Mouse (Mus musculus): ENCODE measurements around the gene Sema5a.

Sema5a gene

DNA sequence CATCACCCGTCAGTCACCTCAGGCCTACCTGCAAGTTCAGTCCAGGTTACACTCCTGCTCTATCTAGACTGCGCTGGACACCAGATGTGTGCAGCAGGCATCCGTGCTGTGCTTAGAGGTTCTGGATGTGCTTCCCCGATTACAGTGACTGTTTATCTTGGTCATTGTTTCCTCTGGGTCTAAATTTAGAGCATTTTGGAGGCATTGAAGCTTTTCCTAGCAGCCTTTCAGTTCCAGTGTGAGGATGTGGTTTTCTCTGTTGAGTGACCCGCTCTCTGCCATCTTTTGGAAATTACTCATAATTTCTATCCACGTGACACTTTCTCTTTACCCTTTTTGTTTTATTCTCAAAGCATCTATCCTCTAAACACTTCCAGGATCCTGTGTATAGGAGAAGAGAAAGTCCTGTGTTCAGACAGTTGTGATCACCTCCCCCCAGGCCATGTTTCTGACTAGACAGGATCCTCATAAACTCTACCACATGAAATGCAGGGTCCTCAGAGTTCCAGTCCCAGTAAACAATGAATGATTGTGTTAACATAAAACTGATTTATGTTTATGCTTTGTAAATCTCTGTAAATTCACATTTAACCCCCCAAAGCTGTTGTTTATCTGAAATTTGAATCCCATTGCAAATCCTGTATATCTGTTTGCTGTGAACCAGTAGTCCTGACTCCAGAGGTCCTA is 62.1 kb downstream of the Sema5a start:
- no peak for DNase-seq (ENCODE audit: low spot score in 2 of 2)

DNA sequence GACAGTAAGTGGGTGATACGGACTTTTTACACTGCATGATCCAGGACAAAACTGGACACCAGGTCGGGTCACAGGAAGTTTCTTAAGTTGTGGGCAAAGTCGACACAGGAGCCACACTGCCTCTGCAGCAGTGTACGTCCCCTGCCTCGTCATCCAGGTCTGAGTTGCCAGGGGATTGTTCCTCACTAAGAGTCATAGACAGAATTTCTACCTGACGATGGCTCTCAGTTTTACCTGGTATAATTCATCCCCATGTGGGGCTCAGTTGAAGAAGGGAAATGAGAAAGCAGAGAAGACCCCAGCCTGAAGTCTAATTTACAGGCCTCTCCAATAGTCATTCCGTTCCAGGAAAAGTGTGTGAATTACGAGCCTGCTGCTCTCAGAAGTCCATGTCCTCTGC is 66.2 kb downstream of the Sema5a start:
- DNase-seq (ENCODE audit: low spot score in 2 of 2) = no peak

DNA sequence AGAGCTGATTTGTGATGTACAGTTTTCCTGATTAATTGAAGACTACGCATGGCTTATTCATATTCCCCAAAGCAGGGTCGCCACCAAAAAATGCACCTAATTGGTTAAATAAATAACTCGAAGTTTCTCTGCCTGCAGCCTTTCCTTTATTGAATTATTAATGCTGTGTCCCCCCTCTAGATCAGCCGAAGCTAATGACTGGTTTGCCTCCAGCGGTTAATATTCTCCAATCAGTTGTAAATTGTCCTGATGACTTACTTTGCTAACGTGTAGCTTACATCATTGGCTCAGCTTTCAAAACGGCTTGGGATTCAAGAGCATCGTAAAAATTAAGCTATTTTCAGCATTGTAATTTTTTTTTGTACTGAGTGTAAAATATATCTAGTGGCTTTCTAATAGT is 66.7 kb downstream of the Sema5a start:
- no peak for DNase-seq (ENCODE audit: low spot score in 2 of 2)

- no peak for DNase-seq (ENCODE audit: low spot score in 2 of 2)
These were observed 72.5 kb downstream of the Sema5a start for GRCm38 (mm10) chr15:32317074-32317473.

- peak in 1 of 2 experiments; percentile 15 for DNase-seq (ENCODE audit: low spot score in 2 of 2)
These were observed 76.1 kb downstream of the Sema5a start for GRCm38 (mm10) chr15:32320739-32321138.

GRCm38 (mm10) chr15:32322455-32323220 is 78.0 kb downstream of the Sema5a start:
- no peak for DNase-seq (ENCODE audit: low spot score in 2 of 2)

- DNase-seq (ENCODE audit: low spot score in 2 of 2) = no peak
These were observed 78.6 kb downstream of the Sema5a start for GRCm38 (mm10) chr15:32323224-32323623.

DNA sequence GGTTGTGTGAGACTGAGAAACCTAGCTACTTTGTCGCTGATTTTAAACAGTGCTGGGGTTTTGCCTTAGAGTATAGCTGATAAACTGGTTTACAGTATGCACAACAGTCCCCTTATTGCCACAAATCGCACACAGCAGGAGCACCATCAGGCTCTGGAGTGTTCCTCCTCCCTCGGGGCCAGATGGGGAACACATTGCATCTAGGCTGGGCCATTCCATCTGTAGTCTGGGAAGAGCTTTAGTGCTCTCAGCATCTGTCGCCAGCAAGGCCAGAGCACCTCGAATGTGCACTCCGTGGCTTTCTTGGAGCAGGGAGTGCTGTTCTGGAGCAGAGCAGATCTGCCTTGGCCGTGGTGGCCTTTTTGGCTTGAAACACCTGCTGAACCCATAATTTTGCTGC is 79.5 kb downstream of the Sema5a start:
- no peak for DNase-seq (ENCODE audit: low spot score in 2 of 2)

- DNase-seq (ENCODE audit: low spot score in 2 of 2) = no peak
These were observed 83.9 kb downstream of the Sema5a start for GRCm38 (mm10) chr15:32328370-32329004.

DNA sequence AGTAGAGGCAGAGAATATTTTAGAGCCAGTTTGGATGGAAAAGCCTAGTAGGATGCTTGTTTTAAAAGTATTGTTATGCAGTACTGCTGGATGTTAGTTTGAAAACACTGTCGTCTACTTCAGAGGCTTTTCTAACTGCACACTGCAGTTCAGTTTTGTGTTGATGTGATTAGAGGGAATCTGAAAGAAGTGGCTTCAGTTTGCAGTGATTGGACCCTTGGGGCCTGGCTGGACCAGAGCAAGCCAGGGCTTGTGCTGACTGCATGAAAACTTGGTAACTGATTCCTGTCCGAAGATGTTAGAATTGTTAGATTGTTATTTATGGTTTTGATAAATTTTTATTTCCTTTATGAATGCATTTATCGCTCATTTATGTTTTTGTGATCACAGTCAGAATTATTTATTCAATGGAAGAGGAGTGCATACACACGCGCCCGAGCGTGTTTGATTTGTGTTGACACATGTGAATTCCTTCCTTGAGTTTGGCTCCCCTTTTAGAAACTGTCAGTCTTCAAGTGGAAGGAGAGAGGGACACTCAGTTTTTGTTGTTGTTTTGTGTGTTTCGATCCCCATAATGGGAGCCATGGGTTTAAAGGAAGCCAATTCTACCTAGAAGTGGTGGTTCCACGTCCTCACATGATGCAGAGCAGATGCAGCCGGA is 85.2 kb downstream of the Sema5a start:
- no peak for DNase-seq (ENCODE audit: low spot score in 2 of 2)

DNA sequence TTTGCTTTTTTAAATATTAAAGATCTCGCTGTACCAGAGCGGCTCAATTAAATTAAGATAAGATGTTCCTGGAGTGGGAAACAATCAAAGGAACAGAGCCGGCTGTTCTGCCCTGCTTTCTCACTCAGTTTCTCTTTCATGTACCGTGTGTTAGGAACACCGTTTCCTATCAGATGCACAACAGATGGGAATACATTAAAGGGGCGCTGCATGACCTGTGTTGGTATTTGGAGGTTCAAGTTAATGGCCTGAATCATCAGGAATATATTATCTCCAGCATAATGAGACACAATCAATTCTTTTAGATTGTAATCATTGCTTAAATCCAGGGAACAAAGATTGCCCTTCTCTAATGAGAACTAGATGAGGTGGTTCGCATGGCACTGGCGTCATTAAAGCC is 85.8 kb downstream of the Sema5a start:
- DNase-seq (ENCODE audit: low spot score in 2 of 2) = no peak

DNA sequence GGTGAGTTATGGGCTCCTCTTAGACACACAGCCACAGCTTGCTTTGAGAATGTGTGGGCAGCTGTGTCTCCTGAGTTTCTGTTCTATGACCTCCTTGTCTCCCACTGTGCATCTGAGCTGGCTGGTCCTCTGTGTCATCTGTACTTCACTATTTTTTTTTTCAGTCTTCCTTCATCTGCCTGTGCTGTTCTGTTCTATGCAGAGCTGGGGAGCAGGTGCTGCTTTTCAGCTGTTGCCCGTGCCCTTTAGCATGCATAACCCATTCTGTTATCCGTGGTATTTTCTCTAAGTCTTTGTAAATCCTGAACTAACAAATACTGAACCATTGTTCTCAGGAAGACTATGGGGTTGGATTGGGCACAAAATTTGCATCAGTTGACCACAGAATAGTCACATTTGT is 86.4 kb downstream of the Sema5a start:
- no peak for DNase-seq (ENCODE audit: low spot score in 2 of 2)

DNA sequence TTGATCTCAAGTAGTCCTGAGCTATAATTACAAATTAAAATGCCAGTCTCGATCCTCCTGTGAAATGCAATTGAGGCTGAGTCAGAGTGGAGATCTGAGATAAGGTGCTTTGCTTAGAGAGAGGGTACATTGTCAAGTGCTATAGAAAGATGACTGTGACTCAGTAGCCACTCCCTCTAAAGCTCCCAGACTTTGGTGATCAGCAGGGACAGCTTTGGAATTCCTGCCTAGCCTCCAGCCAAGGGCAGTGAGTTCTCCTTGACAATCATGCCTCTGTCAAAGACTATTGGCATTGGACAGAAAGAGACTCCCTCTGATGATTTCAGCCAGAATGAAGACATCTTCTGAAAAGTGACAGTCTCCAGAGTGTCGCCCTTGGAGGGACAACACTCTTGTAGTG is 88.8 kb downstream of the Sema5a start:
- DNase-seq (ENCODE audit: low spot score in 2 of 2) = no peak

DNA sequence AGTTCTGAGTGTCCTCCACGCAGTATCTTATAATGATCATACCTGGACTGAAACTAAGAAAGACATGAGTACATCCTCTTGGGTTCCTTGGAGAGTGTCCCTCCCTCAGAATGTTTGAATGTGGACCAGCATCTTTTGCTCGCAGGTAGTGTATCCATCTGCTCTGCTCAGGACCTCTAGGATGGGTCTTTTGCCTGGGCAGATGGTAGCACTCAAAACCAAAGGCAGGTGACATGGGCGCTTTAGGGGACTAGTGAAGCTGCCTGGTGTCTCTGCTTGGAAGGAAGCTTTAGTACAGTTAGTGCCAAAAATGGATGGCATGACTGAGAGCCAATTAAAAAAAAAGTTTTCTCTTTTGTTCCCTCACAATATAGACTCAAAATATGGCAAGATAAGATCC is 93.2 kb downstream of the Sema5a start:
- no peak for DNase-seq (ENCODE audit: low spot score in 2 of 2)

- no peak for DNase-seq (ENCODE audit: low spot score in 2 of 2)
These were observed 94.2 kb downstream of the Sema5a start for GRCm38 (mm10) chr15:32338721-32339290.

GRCm38 (mm10) chr15:32339426-32339825 is 94.8 kb downstream of the Sema5a start:
- no peak for DNase-seq (ENCODE audit: low spot score in 2 of 2)

DNA sequence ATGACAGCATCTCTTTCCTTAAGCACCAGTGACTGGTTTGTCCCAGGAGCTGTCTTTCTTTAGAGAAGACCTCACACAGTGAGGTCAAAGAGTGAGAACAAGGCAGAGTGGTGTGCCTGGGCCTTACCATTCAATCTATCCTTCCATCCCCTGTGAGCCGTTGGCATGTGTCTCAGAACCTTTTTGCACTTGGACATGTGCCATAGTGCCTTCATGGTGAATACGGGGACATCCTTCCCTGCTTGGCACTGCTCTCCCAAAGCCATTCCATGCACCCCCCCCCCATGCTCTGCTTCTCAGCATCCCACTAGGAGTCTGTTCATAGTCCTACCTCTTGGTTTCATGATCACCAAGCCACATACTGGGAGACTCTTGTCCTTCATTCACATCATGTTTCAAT is 96.8 kb downstream of the Sema5a start:
- no peak for DNase-seq (ENCODE audit: low spot score in 2 of 2)

- no peak for DNase-seq (ENCODE audit: low spot score in 2 of 2)
These were observed 98.9 kb downstream of the Sema5a start for GRCm38 (mm10) chr15:32343544-32343943.

- no peak for DNase-seq (ENCODE audit: low spot score in 2 of 2)
These were observed 102.7 kb downstream of the Sema5a start for GRCm38 (mm10) chr15:32347315-32347714.

GRCm38 (mm10) chr15:32349276-32349675 is 104.7 kb downstream of the Sema5a start:
- no peak for DNase-seq (ENCODE audit: low spot score in 2 of 2)

- DNase-seq (ENCODE audit: low spot score in 2 of 2) = no peak
These were observed 108.4 kb downstream of the Sema5a start for GRCm38 (mm10) chr15:32352995-32353394.

DNA sequence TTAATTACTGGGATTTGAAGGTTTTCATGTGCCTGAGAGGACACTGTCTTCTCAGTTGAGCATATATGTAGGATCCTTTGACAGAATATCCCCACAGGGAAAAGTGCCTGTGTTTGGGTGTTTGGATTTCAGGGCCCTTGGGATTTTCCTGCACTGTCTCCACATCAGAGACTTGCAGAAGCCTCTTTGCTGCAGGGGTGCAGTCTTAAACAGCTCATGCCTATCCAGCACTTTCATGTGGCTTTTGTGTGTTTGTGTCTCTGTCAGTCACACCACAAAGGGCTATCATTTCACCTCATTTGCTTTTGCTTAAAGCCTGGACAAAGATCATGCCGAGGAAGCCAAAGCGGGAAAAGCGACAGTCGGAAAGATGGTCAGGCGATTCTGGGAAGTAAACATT is 108.9 kb downstream of the Sema5a start:
- DNase-seq (ENCODE audit: low spot score in 2 of 2) = no peak

Measured in urinary bladder, adult 18-20 months (tissue).